Mouse (Mus musculus) ES-E14 (cell line): ENCODE data around the gene Bricd5. TPM values are rescaled to one million over a fixed set of nuclear protein-coding genes. Genes with fewer than 3 reads are reported as not detected.
"Not testable (repeated sequence)": the region's sequence is repeated elsewhere in the genome, so short reads cannot be mapped to it uniquely, and the experiment has no call there.

ENCODE experiments used
- DNase-seq: peaks from one replicate; pipeline ENCODE4 v3.0.0-alpha.2; 2013; ENCODE audit warnings: low read depth, low spot score
- H3K27ac ChIP-seq: 2 replicates; pipeline ENCODE4 v1.5.1; 2012; ENCODE audit warnings: low read depth, mild to moderate bottlenecking, low read length, moderate library complexity, mixed read lengths; ENCODE audit not compliant: poor library complexity, insufficient read depth, severe bottlenecking
- H3K36me3 ChIP-seq: 2 replicates; pipeline ENCODE4 v1.6.1; 2012; ENCODE audit warnings: mild to moderate bottlenecking, low read length, moderate library complexity, mixed read lengths; ENCODE audit not compliant: control insufficient read depth, poor library complexity, insufficient read depth, severe bottlenecking
- H3K4me1 ChIP-seq, 2 experiments: fragments of 150-350 bp in 1 of 2; sonication (generic) in 1 of 2; 2 replicates each; pipeline ENCODE4 v1.6.1; 2012; ENCODE audit warnings: low read length in 2 of 2, mild to moderate bottlenecking in 1 of 2, mixed read lengths in 1 of 2; ENCODE audit not compliant: control insufficient read depth in 2 of 2, insufficient read depth in 2 of 2, poor library complexity in 1 of 2
- H3K4me3 ChIP-seq, 2 experiments: fragments of 150-350 bp in 1 of 2; sonication (generic) in 1 of 2; 2 replicates each; pipeline ENCODE4 v1.5.1; 2012; ENCODE audit warnings: low read length in 2 of 2, low read depth in 1 of 2, mild to moderate bottlenecking in 1 of 2, mixed read lengths in 1 of 2; ENCODE audit not compliant: insufficient read depth in 1 of 2, poor library complexity in 1 of 2, severe bottlenecking in 1 of 2
- H3K9ac ChIP-seq: 2 replicates; pipeline ENCODE4 v1.6.1; 2012; ENCODE audit warnings: low read depth, mild to moderate bottlenecking, low read length, mixed read lengths; ENCODE audit not compliant: poor library complexity, insufficient read depth, severe bottlenecking
- H3K9me3 ChIP-seq: fragments of 150-350 bp; sonication (generic); 2 replicates; pipeline ENCODE4 v1.6.1; 2012; ENCODE audit warnings: low read depth, mild to moderate bottlenecking, low read length; ENCODE audit not compliant: control insufficient read depth, insufficient read depth
- CHD2 ChIP-seq: IDR thresholded peaks from 2 replicates; pipeline ENCODE4 v1.6.1; 2014; ENCODE audit warnings: mild to moderate bottlenecking, low read depth, low read length, inconsistent platforms
- HCFC1 ChIP-seq: IDR thresholded peaks from 2 replicates; pipeline ENCODE4 v1.6.1; 2012; ENCODE audit warnings: low read length, inconsistent platforms, borderline replicate concordance; ENCODE audit not compliant: insufficient read depth
- MAFK ChIP-seq: IDR thresholded peaks from 2 replicates; pipeline ENCODE4 v1.6.1; 2014; ENCODE audit warnings: mild to moderate bottlenecking, low read depth, low read length, inconsistent platforms; ENCODE audit not compliant: insufficient read depth
- ZC3H11A ChIP-seq: IDR thresholded peaks from 2 replicates; pipeline ENCODE4 v1.6.1; 2012; ENCODE audit warnings: low read depth, mild to moderate bottlenecking, inconsistent platforms, low read length, borderline replicate concordance
- ZNF384 ChIP-seq: IDR thresholded peaks from 2 replicates; pipeline ENCODE4 v1.6.1; 2012; ENCODE audit warnings: low read depth, low read length, inconsistent platforms
- in situ Hi-C, 2 experiments: fragments of 600-800 bp; cut with MboI; formaldehyde crosslinking; loops; one replicate each; pipeline ENCODE4 v1.15.1; 2025; ENCODE audit warnings: low sequenced_read_pairs in 2 of 2, inconsistent platforms in 1 of 2; ENCODE audit not compliant: unreplicated experiment in 2 of 2
- total RNA-seq: library from RNA; depleted of rRNA; stranded (reverse); fragments of 300-350 nt; gene quantifications from 2 replicates; pipeline ENCODE4 v1.2.3, GENCODE M21; 2012; rRNA removed

The Bricd5 gene
- 1.2 and 1.4 TPM in 2 replicates for total RNA-seq

DNA sequence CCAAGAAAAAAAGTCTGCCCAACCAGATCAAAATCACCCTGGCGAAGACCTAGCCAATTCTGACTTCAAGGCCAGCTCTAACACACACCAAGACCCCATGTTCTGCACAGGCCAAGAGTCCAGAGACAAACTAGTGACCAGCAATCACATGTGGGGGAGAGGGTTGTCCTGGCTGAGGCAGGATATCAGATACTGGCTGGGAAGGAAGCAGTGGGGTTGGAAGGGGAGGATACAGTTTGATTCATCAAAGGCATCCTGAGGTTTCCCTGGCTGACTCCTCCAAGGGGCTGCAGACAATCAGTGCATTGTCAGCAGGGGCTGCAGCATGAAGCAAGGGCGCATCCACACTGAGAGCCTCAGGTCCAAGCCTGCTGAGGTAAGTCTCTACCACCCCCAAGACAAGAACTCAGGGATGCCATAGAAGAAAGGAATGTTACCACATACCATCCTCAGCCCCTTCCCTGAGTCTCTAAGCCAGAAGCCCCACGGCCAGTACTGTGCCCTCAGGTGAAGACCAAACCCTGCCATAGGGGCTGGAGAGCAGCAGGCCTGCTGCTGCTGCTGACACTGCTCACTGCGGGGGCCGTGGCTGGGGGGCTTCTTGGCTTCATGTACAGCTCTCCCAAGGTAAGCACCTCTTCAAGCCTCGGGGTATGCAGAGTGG, at the start of gene Bricd5:
Gene Bricd5, plus strand, starts transcription at position 273 of the 664 bp plus-strand sequence.
- DNase-seq, result no peak
- in situ Hi-C loops, result no loop called here
- no peak for TF ChIP-seq CHD2
- Histone ChIP-seq H3K4me1 (peaks cover 0 to 9% of the 10 kb centered on the region in 2 experiments; a peak in 2 of 4 replicates), H3K9me3 (no peaks in the 10 kb centered on the region), H3K9ac (no peak within 1 kb of the TSS), H3K4me3 (no peak within 1 kb of the TSS), H3K27ac (no peak within 1 kb of the TSS), H3K36me3 (peaks cover 31% of the 10 kb centered on the region; the same call in 1 of the 2 replicates)

DNA sequence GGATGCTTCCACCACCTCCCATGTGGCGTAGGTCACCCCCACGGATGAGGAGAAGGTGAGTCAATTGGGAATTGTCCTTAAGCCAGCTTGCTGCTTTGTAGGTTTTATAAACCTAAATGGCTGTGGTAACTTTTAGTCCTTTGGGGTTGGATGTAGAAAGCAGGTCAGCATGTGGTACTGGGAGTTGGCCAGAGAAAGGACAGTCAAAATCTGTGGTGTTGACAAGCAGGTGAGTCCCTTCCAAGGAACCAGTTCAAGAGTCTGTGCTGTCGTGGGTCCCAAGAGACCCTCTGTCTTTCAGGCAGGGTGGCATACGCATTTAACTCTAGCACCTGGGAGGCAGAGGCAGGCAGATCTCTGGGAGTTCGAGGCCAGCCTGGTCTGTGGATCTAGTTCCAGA, 49.2 kb upstream of the Bricd5 start:
- in situ Hi-C loops, result no loop called here
- Histone ChIP-seq H3K27ac (no peak overlapping the region), H3K9me3 (no peaks in the 10 kb centered on the region), H3K4me1 (no peaks in the 10 kb centered on the region), H3K9ac (no peak overlapping the region), H3K36me3 (peaks cover 37% of the 10 kb centered on the region), H3K4me3 (no peak overlapping the region)
- TF ChIP-seq CHD2 (no peak), MAFK (no peak), ZC3H11A (no peak), HCFC1 (no peak), ZNF384 (no peak)
- DNase-seq, result no peak

DNA sequence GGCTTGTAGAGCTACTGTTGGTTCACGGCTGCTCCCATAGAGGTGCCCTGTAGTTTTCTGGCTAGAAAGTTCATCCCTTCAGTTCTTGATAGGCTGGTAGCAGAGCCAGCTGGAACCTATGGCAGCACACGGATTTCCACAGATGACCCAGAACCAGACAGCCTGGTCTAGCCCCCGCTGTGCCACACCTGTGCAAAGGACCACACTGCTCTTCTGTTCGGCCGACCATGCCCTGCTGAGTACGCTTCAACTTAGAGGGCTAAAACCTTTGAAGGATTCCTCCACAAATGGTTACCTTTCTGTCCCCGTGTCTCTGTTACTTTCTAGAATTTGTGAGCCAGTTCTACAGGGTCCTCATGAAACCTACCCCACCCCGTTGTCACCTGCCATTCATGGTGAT, 48.4 kb upstream of the Bricd5 start:
- DNase-seq, H3K9ac ChIP-seq, H3K4me1 ChIP-seq, in situ Hi-C loops, H3K4me3 ChIP-seq, H3K27ac ChIP-seq, H3K9me3 ChIP-seq: not testable (repeated sequence)
- H3K36me3 ChIP-seq, result peaks cover 31% of the 10 kb centered on the region

DNA sequence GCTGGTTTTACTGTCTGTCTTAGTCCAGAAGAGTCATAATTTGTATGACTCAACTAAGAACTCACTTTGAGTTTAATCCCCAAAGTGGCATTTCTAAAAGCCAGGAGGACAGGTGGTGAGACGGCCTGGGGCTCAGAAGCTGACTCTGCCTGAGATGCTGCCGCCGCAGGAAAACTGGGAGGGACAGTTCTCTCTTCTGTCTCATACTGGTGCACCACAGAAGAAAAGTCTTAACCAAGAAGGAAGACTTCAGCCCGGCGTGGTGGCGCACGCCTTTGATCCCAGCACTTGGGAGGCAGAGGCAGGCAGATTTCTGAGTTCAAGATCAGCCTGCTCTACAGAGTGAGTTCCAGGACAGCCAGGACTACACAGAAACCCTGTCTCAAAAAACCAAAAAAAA, 47.8 kb upstream of the Bricd5 start:
- Histone ChIP-seq H3K36me3 (peaks cover 25% of the 10 kb centered on the region), H3K27ac (no peak overlapping the region), H3K4me3 (peak overlapping the region in 1 of 2 experiments; percentile 91; a peak in 1 of 4 replicates), H3K9ac (no peak overlapping the region), H3K4me1 (no peaks in the 10 kb centered on the region), H3K9me3 (no peaks in the 10 kb centered on the region)
- no peak for DNase-seq
- in situ Hi-C loops, result no loop called here
- no peak for TF ChIP-seq ZC3H11A
- no peak for TF ChIP-seq HCFC1
- TF ChIP-seq MAFK, result no peak
- no peak for TF ChIP-seq ZNF384
- TF ChIP-seq CHD2, result no peak

DNA sequence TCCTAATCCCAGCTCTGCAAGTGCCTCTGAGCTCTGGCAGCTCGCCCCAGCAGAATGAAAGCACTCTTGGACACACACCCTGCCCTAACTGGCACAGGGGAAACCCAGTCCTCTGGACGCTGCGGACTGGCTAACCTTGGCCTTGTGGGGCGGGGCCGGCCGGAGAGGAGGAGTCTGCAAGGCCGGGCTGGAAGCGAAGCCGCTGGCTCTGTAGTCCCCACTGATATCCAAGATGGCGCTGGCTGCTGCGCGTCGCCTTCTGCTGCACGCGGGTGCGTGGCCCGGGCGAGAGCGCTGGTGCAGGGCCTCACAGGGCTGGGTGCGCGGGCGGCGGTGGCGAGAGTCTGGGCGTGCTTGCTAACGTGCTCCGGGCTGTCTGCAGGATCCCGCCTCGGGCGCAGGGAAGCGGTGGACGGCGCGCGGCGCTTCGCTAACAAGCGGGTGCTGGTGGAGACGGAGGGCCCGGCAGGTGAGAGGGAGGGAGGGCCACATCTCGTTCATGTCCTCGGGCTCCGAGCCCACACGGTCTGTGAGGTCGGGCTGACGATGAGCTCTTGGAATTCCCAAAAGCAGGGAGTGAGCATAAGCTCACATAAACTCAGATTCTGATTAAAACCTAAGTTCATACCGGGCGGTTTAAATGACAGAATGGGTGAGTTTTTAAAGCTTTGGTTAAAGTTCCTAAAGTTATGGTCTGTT, 47.1 kb upstream of the Bricd5 start, which contains the start of gene Eci1:
Gene Eci1, plus strand, starts transcription at position 171 of the 699 bp plus-strand sequence.
- TF ChIP-seq CHD2 (no peak), HCFC1 (peak; percentile 74; the same call in 1 of the 2 replicates)
- Histone ChIP-seq H3K36me3 (peaks cover 19% of the 10 kb centered on the region), H3K27ac (peak within 1 kb of the TSS; percentile 88), H3K4me3 (peak within 1 kb of the TSS; percentile 91 to 94), H3K9ac (peak within 1 kb of the TSS; percentile 97), H3K4me1 (no peaks in the 10 kb centered on the region), H3K9me3 (no peaks in the 10 kb centered on the region)
- in situ Hi-C loops, result no loop called here
- peak; percentile 77 for DNase-seq
